Mouse (Mus musculus) hindbrain, embryonic 11.5 days (tissue): ENCODE measurements around the gene Pdzrn3. TPM values are rescaled to one million over a fixed set of nuclear protein-coding genes. Genes with fewer than 3 reads are reported as not detected.

ENCODE experiments used
- ATAC-seq: fragments of 200-750 bp; cut with Nextera tagmentation; 2 replicates; pipeline ENCODE4 v1.8.0; 2017; ENCODE audit warnings: mild to moderate bottlenecking, moderate TSS enrichment, moderate library complexity; ENCODE audit not compliant: low FRiP score
- DNase-seq: peaks from one replicate; pipeline ENCODE4 v3.0.0-alpha.2; 2015; ENCODE audit warnings: low spot score
- H3K27ac ChIP-seq: fragments of 300-500 bp; sonication (generic); 2 replicates; pipeline ENCODE4 v1.5.1; 2014; ENCODE audit warnings: mild to moderate bottlenecking, low read depth, low read length
- H3K27me3 ChIP-seq: fragments of 300-500 bp; sonication (generic); 2 replicates; pipeline ENCODE4 v1.6.1; 2014; ENCODE audit warnings: mild to moderate bottlenecking, low read length, moderate library complexity, mixed read lengths; ENCODE audit not compliant: control insufficient read depth, insufficient read depth
- H3K36me3 ChIP-seq: fragments of 300-500 bp; sonication (generic); 2 replicates; pipeline ENCODE4 v1.6.1; 2014; ENCODE audit warnings: mild to moderate bottlenecking, low read length, moderate library complexity, mixed read lengths; ENCODE audit not compliant: control insufficient read depth, insufficient read depth
- H3K4me1 ChIP-seq: fragments of 300-500 bp; sonication (generic); replicated peaks from 2 replicates; pipeline ENCODE4 v1.6.1; 2014; ENCODE audit warnings: low read length, mixed read lengths; ENCODE audit not compliant: control insufficient read depth, insufficient read depth
- H3K4me2 ChIP-seq: fragments of 300-500 bp; sonication (generic); replicated peaks from 2 replicates; pipeline ENCODE4 v1.6.1; 2014; ENCODE audit warnings: mild to moderate bottlenecking, low read depth, low read length
- H3K4me3 ChIP-seq: fragments of 300-500 bp; sonication (generic); 2 replicates; pipeline ENCODE4 v1.5.1; 2014; ENCODE audit warnings: low read depth, low read length
- H3K9ac ChIP-seq: fragments of 300-500 bp; sonication (generic); 2 replicates; pipeline ENCODE4 v1.6.1; 2014; ENCODE audit warnings: low read depth, low read length
- H3K9me3 ChIP-seq: fragments of 300-500 bp; sonication (generic); 2 replicates; pipeline ENCODE4 v1.6.1; 2016; ENCODE audit warnings: low read length; ENCODE audit not compliant: control insufficient read depth
- WGBS: fragments of 180-500 bp; shearing (Covaris S2); extraction: QIAGEN DNeasy Blood & Tissue Kit; methylation state at CpG from one replicate; pipeline ENCODE4 v1.1.7; 2014; 5-methylcytosine and 5-hydroxymethylcytosine counted together
- polyA plus RNA-seq: library from polyadenylated mRNA; unstranded; fragments of >200 nt; fragmentation: Nextera tagmentation; extraction: Ambion mirVana; gene quantifications from 2 replicates; pipeline ENCODE4 v1.2.1, GENCODE M21; 2014

The Pdzrn3 gene
- polyA plus RNA-seq, 1 experiment from 2014 or later: 20.5 TPM

- Histone ChIP-seq H3K9ac (no peak overlapping the region), H3K9me3 (no peaks in the 10 kb centered on the region)
- 79% methylated on average over 5 of the region's 5 CpGs for WGBS
Observed at GRCm38 (mm10) chr6:101362728-101363127, 15.0 kb downstream of the Pdzrn3 start.

GRCm38 (mm10) chr6:101362268-101362667, 15.4 kb downstream of the Pdzrn3 start:
- Histone ChIP-seq H3K36me3 (no peaks in the 10 kb centered on the region), H3K4me3 (no peak overlapping the region), H3K4me1 (no peaks in the 10 kb centered on the region), H3K9ac (no peak overlapping the region), H3K27me3 (no peaks in the 10 kb centered on the region), H3K9me3 (no peaks in the 10 kb centered on the region), H3K4me2 (no peak overlapping the region), H3K27ac (no peak overlapping the region)
- DNase-seq (no peak), ATAC-seq (0 out of 2 replicates have a peak, but pooled peaks have one; percentile 22)
- WGBS: 49% methylated on average over 4 of the region's 4 CpGs

More at GRCm38 (mm10) chr6:101362728-101363127, 15.0 kb downstream of the Pdzrn3 start:
- no peaks in the 10 kb centered on the region for H3K27me3 ChIP-seq
- H3K4me3 ChIP-seq: no peak overlapping the region
- H3K27ac ChIP-seq: no peak overlapping the region
- DNase-seq (no peak), ATAC-seq (no peak)
- H3K4me1 ChIP-seq: no peaks in the 10 kb centered on the region
- no peak overlapping the region for H3K4me2 ChIP-seq
- H3K36me3 ChIP-seq: no peaks in the 10 kb centered on the region

GRCm38 (mm10) chr6:101360211-101360737, 17.4 kb downstream of the Pdzrn3 start:
- Histone ChIP-seq H3K27me3 (no peaks in the 10 kb centered on the region), H3K36me3 (no peaks in the 10 kb centered on the region), H3K9me3 (no peaks in the 10 kb centered on the region), H3K9ac (no peak overlapping the region), H3K27ac (no peak overlapping the region), H3K4me1 (no peaks in the 10 kb centered on the region), H3K4me3 (no peak overlapping the region), H3K4me2 (no peak overlapping the region)
- no peak for DNase-seq
- WGBS: 83% methylated on average over 12 of the region's 12 CpGs
- no peak for ATAC-seq

GRCm38 (mm10) chr6:101359646-101360045, 18.1 kb downstream of the Pdzrn3 start:
- no peak overlapping the region for H3K4me2 ChIP-seq
- H3K36me3 ChIP-seq: no peaks in the 10 kb centered on the region
- no peak overlapping the region for H3K27ac ChIP-seq
- ATAC-seq (no peak), DNase-seq (no peak)
- H3K4me1 ChIP-seq: no peaks in the 10 kb centered on the region
- H3K27me3 ChIP-seq: no peaks in the 10 kb centered on the region
- H3K4me3 ChIP-seq: no peak overlapping the region
- WGBS: 71% methylated on average over 4 of the region's 4 CpGs
- H3K9ac ChIP-seq: no peak overlapping the region
- no peaks in the 10 kb centered on the region for H3K9me3 ChIP-seq

GRCm38 (mm10) chr6:101354887-101355286, 22.8 kb downstream of the Pdzrn3 start:
- no peak for ATAC-seq
- no peaks in the 10 kb centered on the region for H3K36me3 ChIP-seq
- DNase-seq: no peak
- H3K27ac ChIP-seq: no peak overlapping the region
- H3K27me3 ChIP-seq: no peaks in the 10 kb centered on the region
- no peak overlapping the region for H3K4me3 ChIP-seq
- no peak overlapping the region for H3K4me2 ChIP-seq
- no peaks in the 10 kb centered on the region for H3K9me3 ChIP-seq
- no peak overlapping the region for H3K9ac ChIP-seq
- 24% methylated on average over 1 of the region's 1 CpGs for WGBS
- no peaks in the 10 kb centered on the region for H3K4me1 ChIP-seq

- DNase-seq (no peak), ATAC-seq (peak; percentile 45; the same call in 1 of the 2 replicates)
- no peaks in the 10 kb centered on the region for H3K27me3 ChIP-seq
- no peak overlapping the region for H3K4me3 ChIP-seq
- H3K36me3 ChIP-seq: no peaks in the 10 kb centered on the region
- H3K27ac ChIP-seq: no peak overlapping the region
- no peak overlapping the region for H3K9ac ChIP-seq
- H3K9me3 ChIP-seq: no peaks in the 10 kb centered on the region
- no peaks in the 10 kb centered on the region for H3K4me1 ChIP-seq
- 58% methylated on average over 8 of the region's 8 CpGs for WGBS
- no peak overlapping the region for H3K4me2 ChIP-seq
Observed at GRCm38 (mm10) chr6:101354230-101354881, 23.3 kb downstream of the Pdzrn3 start.

- H3K4me1 ChIP-seq: no peaks in the 10 kb centered on the region
- DNase-seq: no peak
- H3K4me3 ChIP-seq: no peak overlapping the region
- no peak overlapping the region for H3K9ac ChIP-seq
- H3K27me3 ChIP-seq: no peaks in the 10 kb centered on the region
- no peaks in the 10 kb centered on the region for H3K36me3 ChIP-seq
- ATAC-seq: peak; percentile 13; the same call in 1 of the 2 replicates
- H3K27ac ChIP-seq: no peak overlapping the region
- no peaks in the 10 kb centered on the region for H3K9me3 ChIP-seq
- 53% methylated on average over 7 of the region's 7 CpGs for WGBS
- H3K4me2 ChIP-seq: no peak overlapping the region
Observed at GRCm38 (mm10) chr6:101353701-101354100, 24.0 kb downstream of the Pdzrn3 start.

- Histone ChIP-seq H3K27ac (no peak overlapping the region), H3K36me3 (no peaks in the 10 kb centered on the region), H3K4me1 (no peaks in the 10 kb centered on the region), H3K9me3 (no peaks in the 10 kb centered on the region), H3K9ac (no peak overlapping the region), H3K4me2 (no peak overlapping the region), H3K4me3 (no peak overlapping the region), H3K27me3 (no peaks in the 10 kb centered on the region)
- no peak for ATAC-seq
- no peak for DNase-seq
- WGBS: 80% methylated on average over 10 of the region's 10 CpGs
Observed at GRCm38 (mm10) chr6:101352626-101353025, 25.1 kb downstream of the Pdzrn3 start.

GRCm38 (mm10) chr6:101351100-101351499, 26.6 kb downstream of the Pdzrn3 start:
- no peaks in the 10 kb centered on the region for H3K36me3 ChIP-seq
- H3K27ac ChIP-seq: no peak overlapping the region
- H3K9me3 ChIP-seq: no peaks in the 10 kb centered on the region
- 68% methylated on average over 1 of the region's 1 CpGs for WGBS
- no peaks in the 10 kb centered on the region for H3K4me1 ChIP-seq
- H3K4me2 ChIP-seq: no peak overlapping the region
- DNase-seq (no peak), ATAC-seq (no peak)
- H3K4me3 ChIP-seq: no peak overlapping the region
- H3K27me3 ChIP-seq: no peaks in the 10 kb centered on the region
- no peak overlapping the region for H3K9ac ChIP-seq
